ENCODE assay signal across 23 mouse cellular contexts in the genomic region with DNA sequence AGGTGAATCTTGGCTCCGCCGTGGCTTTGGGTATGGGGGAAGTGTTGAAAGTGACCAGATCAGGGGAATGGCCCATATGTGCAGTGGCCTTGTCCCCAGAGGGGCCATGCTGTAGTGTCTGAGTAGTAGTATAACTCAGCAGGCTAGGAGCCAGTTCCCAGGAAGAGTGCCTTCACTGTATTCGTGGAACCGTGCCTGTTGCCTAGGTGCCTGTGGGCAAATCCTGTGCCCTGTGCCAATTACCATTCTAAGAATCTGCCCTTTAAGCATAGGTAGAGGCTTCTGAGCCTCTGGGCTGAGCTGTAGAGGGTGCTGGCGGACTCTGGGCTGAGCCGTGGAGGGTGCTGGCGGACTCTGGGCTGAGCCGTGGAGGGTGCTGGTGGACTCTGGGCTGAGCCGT. TPM values are rescaled to one million over a fixed set of nuclear protein-coding genes. Genes with fewer than 3 reads are reported as not detected.
DNase-seq lines count a peak whose midpoint lies in the region; ATAC-seq and TF ChIP-seq lines count a peak whose summit lies in the region.
"Had no signal": no experiment of that assay in that cellular context is flagged by ENCODE, and none has a peak within 500 bp of the region (broad histone marks: within the 10 kb centered on the region; RNA-seq: fewer than 3 reads in every experiment).

No protein-coding gene starts in this region.

- H3K27ac ChIP-seq in hindbrain, embryonic 16.5 days (ENCODE audit: low read depth, low read length) = no peak overlapping the region
- H3K27ac ChIP-seq in hindbrain, embryonic 12.5 days = no peak overlapping the region
- peak overlapping the region; percentile 59 for H3K27ac ChIP-seq in layer of hippocampus, adult 2 months
- H3K27ac ChIP-seq: embryonic facial prominence, embryonic 15.5 days; forebrain, embryonic 10.5 days; gastrocnemius, adult 2 months; limb, embryonic 15.5 days; neural tube, embryonic 13.5 days had no signal

- DNase-seq in frontal cortex, postnatal 25 days (ENCODE audit: low spot score in 2 of 2) = no peak
- DNase-seq in layer of hippocampus, adult 2 months (ENCODE audit: low spot score in 2 of 2) = no peak
- DNase-seq in layer of hippocampus, adult 8-10 months (ENCODE audit: low spot score in 2 of 2) = no peak
- DNase-seq in kidney, postnatal 36 days = peak; percentile 36 to 43
- no peak for DNase-seq in Muller cell, postnatal 12 days (ENCODE audit: inconsistent ontology term)
- DNase-seq: adrenal gland, postnatal 14 days; embryo, embryonic 11 days; gastrocnemius, adult 2 months; layer of hippocampus, postnatal 36 days; lung, adult 18-20 months; right cerebral cortex, postnatal 25 days; thymus, postnatal 14 days had no signal

- no peaks in the 10 kb centered on the region for H3K27me3 ChIP-seq in hindbrain, embryonic 16.5 days (replicated peaks; ENCODE audit: control insufficient read depth, insufficient read depth, low read length)
- no peaks in the 10 kb centered on the region for H3K27me3 ChIP-seq in hindbrain, embryonic 12.5 days
- H3K27me3 ChIP-seq: embryonic facial prominence, embryonic 15.5 days; heart, embryonic 12.5 days; limb, embryonic 15.5 days; neural tube, embryonic 13.5 days; Patski had no signal

- H3K4me1 ChIP-seq in hindbrain, embryonic 16.5 days (ENCODE audit: control insufficient read depth, insufficient read depth, low read depth, low read length) = no peaks in the 10 kb centered on the region
- no peaks in the 10 kb centered on the region for H3K4me1 ChIP-seq in hindbrain, embryonic 12.5 days
- H3K4me1 ChIP-seq: embryonic facial prominence, embryonic 15.5 days; forebrain, embryonic 10.5 days; limb, embryonic 15.5 days; neural tube, embryonic 13.5 days had no signal

- peaks cover 40% of the 10 kb centered on the region for H3K36me3 ChIP-seq in hindbrain, embryonic 16.5 days (ENCODE audit: control insufficient read depth, insufficient read depth, low read length)
- peaks cover 69% of the 10 kb centered on the region for H3K36me3 ChIP-seq in hindbrain, embryonic 12.5 days
- H3K36me3 ChIP-seq: limb, embryonic 15.5 days had no signal

- H3K9me3 ChIP-seq in hindbrain, embryonic 16.5 days (ENCODE audit: control insufficient read depth, low read length) = no peaks in the 10 kb centered on the region
- no peaks in the 10 kb centered on the region for H3K9me3 ChIP-seq in hindbrain, embryonic 12.5 days (replicated peaks)
- H3K9me3 ChIP-seq: embryonic facial prominence, embryonic 15.5 days; forebrain, embryonic 10.5 days; heart, embryonic 12.5 days; limb, embryonic 15.5 days; neural tube, embryonic 13.5 days had no signal

- no peak overlapping the region for H3K4me3 ChIP-seq in hindbrain, embryonic 16.5 days (ENCODE audit: low read length)
- H3K4me3 ChIP-seq in hindbrain, embryonic 12.5 days = no peak overlapping the region
- H3K4me3 ChIP-seq in layer of hippocampus, adult 2 months = no peak overlapping the region
- H3K4me3 ChIP-seq: embryonic facial prominence, embryonic 15.5 days; forebrain, embryonic 10.5 days; gastrocnemius, adult 2 months; heart, embryonic 12.5 days; limb, embryonic 15.5 days; neural tube, embryonic 13.5 days had no signal

- H3K4me2 ChIP-seq in hindbrain, embryonic 16.5 days (ENCODE audit: low read length) = no peak overlapping the region
- no peak overlapping the region for H3K4me2 ChIP-seq in hindbrain, embryonic 12.5 days (replicated peaks)
- H3K4me2 ChIP-seq: embryonic facial prominence, embryonic 15.5 days; heart, embryonic 12.5 days; limb, embryonic 15.5 days; neural tube, embryonic 13.5 days had no signal

- H3K9ac ChIP-seq in hindbrain, embryonic 16.5 days (ENCODE audit: low read depth, low read length) = no peak overlapping the region
- no peak overlapping the region for H3K9ac ChIP-seq in hindbrain, embryonic 12.5 days
- H3K9ac ChIP-seq: embryonic facial prominence, embryonic 15.5 days; heart, embryonic 12.5 days; limb, embryonic 15.5 days; neural tube, embryonic 13.5 days had no signal

- TF ChIP-seq CTCF in layer of hippocampus, adult 2 months (conservative IDR thresholded peaks at IDR 0.05) = no peak

- peak; percentile 25; the same call in 1 of the 2 replicates for ATAC-seq in frontal cortex, adult (ENCODE audit: low TSS enrichment)
- peak; percentile 58 for ATAC-seq in hindbrain, embryonic 16.5 days
- ATAC-seq in hindbrain, embryonic 12.5 days (ENCODE audit: low FRiP score) = no peak
- ATAC-seq: activated CD4-positive, CD25-positive, alpha-beta regulatory T cell, adult 4 months; intestine, postnatal 0 days; Patski had no signal

- WGBS in hindbrain, embryonic 16.5 days = 83% methylated on average over 9 of the region's 9 CpGs
- WGBS in hindbrain, embryonic 12.5 days = 94% methylated on average over 9 of the region's 9 CpGs

RNA-seq across cellular contexts. Expression of gene Amfr, which starts 54.2 kb away (rescaled TPM):
- 57.4 and 71.5 TPM in 2 replicates for polyA plus RNA-seq in hindbrain, embryonic 16.5 days (2015; fragmentation: Nextera tagmentation; extraction: Ambion mirVana)
- 77.4 and 79.4 TPM in 2 replicates for polyA plus RNA-seq in hindbrain, embryonic 12.5 days (2016; fragmentation: Nextera tagmentation; extraction: Ambion mirVana)
- total RNA-seq in layer of hippocampus, adult 2 months (2021) = 100 to 1,000 TPM; 122 to 128 TPM
- 100 to 1,000 TPM; 126 to 136 (median 132) TPM for total RNA-seq in layer of hippocampus, adult 8-10 months (2022)

Comparison
In these comparisons a context has a peak if more than half of its experiments do, and no peak if none do; other contexts are left out.
1. DNase-seq: peak in kidney, postnatal 36 days (2 of 2); none in frontal cortex, postnatal 25 days (0 of 2), layer of hippocampus, adult 2 months (0 of 2), layer of hippocampus, adult 8-10 months (0 of 2) and Muller cell, postnatal 12 days (single experiment).